Mouse (Mus musculus): ENCODE data around the gene Gtf2ird1. TPM values are rescaled to one million over a fixed set of nuclear protein-coding genes. Genes with fewer than 3 reads are reported as not detected.
A peak's percentile ranks its signal among the peaks of the same experiment; 100 is the strongest.

Gene Gtf2ird1
- total and polyA plus RNA-seq, 3 experiments: 12.8 to 39.0 (median 13.1) TPM

GRCm38 (mm10) chr5:134330082-134330481, 126.4 kb downstream of the Gtf2ird1 start:
- no peak overlapping the region for H3K9ac ChIP-seq (ENCODE audit: insufficient read depth, low read depth)
- TF ChIP-seq IRF4 (IDR thresholded peaks at IDR 0.05; ENCODE audit: low read depth, low read length) (0 out of 2 replicates have a peak, but pooled peaks have one; percentile 29), MXI1 (IDR thresholded peaks at IDR 0.05; ENCODE audit: low read depth, low read length) (peak; percentile 45; the same call in 1 of the 2 replicates), ELF1 (IDR thresholded peaks at IDR 0.05; ENCODE audit: low read depth, low read length) (no peak), NRF1 (IDR thresholded peaks at IDR 0.05; ENCODE audit: low read depth, low read length) (no peak), JUND (conservative IDR thresholded peaks at IDR 0.05; ENCODE audit: low read depth, low read length) (no peak), BHLHE40 (IDR thresholded peaks at IDR 0.05; ENCODE audit: low read depth, low read length) (no peak), EP300 (IDR thresholded peaks at IDR 0.05; ENCODE audit: low read length) (no peak), TCF12 (IDR thresholded peaks at IDR 0.05; ENCODE audit: low read depth, low read length) (no peak), HCFC1 (IDR thresholded peaks at IDR 0.05; ENCODE audit: low read depth, low read length) (no peak), RCOR1 (conservative IDR thresholded peaks at IDR 0.05; ENCODE audit: low read depth, low read length) (no peak), MAFK (IDR thresholded peaks at IDR 0.05; ENCODE audit: insufficient replicate concordance, low read length) (no peak), CTCF (conservative IDR thresholded peaks at IDR 0.05 in 1 of 2, IDR thresholded peaks at IDR 0.05 in 1 of 2; ENCODE audit: low read depth in 2 of 2, low read length in 2 of 2) (no peak), E2F4 (IDR thresholded peaks at IDR 0.05; ENCODE audit: insufficient replicate concordance, low read depth, low read length) (no peak), MEF2A (IDR thresholded peaks at IDR 0.05; ENCODE audit: borderline replicate concordance, low read depth, low read length) (peak; percentile 50; the same call in 1 of the 2 replicates), CHD2 (IDR thresholded peaks at IDR 0.05; ENCODE audit: low read length) (no peak), ZNF384 (IDR thresholded peaks at IDR 0.05; ENCODE audit: low read depth, low read length) (no peak), GABPA (IDR thresholded peaks at IDR 0.05; ENCODE audit: insufficient replicate concordance, low read depth, low read length) (no peak), ZKSCAN1 (IDR thresholded peaks at IDR 0.05; ENCODE audit: borderline replicate concordance, low read depth, low read length) (no peak), UBTF (IDR thresholded peaks at IDR 0.05; ENCODE audit: low read depth, low read length) (no peak), TBP (conservative IDR thresholded peaks at IDR 0.05; ENCODE audit: low read depth, low read length) (no peak), ZC3H11A (IDR thresholded peaks at IDR 0.05; ENCODE audit: low read depth, low read length) (no peak)
- in situ Hi-C loops (cut with MboI; ENCODE audit: low pct_ligation_motif_present, low pct_unique_long_range_greater_than_20kb, low sequenced_read_pairs): no loop called here
- no peaks in the 10 kb centered on the region for H3K27me3 ChIP-seq (replicated peaks)
- peaks cover 2% of the 10 kb centered on the region for H3K9me3 ChIP-seq (replicated peaks; ENCODE audit: low read length)
- H3K4me1 ChIP-seq (ENCODE audit: control insufficient read depth in 1 of 2, insufficient read depth in 2 of 2): peaks cover 19 to 70% of the 10 kb centered on the region in 2 experiments
- H3K27ac ChIP-seq (ENCODE audit: insufficient read depth, low read depth): peak overlapping the region; percentile 27; the same call in 1 of the 2 replicates
- H3K79me2 ChIP-seq (replicated peaks; ENCODE audit: control insufficient read depth, extremely low read depth, insufficient read depth, poor library complexity, severe bottlenecking): no peaks in the 10 kb centered on the region
- no peak overlapping the region for H3K4me3 ChIP-seq (replicated peaks in 1 of 3; ENCODE audit: low read depth in 2 of 3, low read length in 2 of 3, poor library complexity in 1 of 3)
- no peaks in the 10 kb centered on the region for H3K36me3 ChIP-seq (replicated peaks in 1 of 2; ENCODE audit: control insufficient read depth in 1 of 2, insufficient read depth in 1 of 2, low read length in 1 of 2)
- H3K4me2 ChIP-seq (ENCODE audit: insufficient read depth, low read depth, poor library complexity, severe bottlenecking): no peak overlapping the region
- peak; percentile 78 for DNase-seq (ENCODE audit: extremely low read depth)
- dilution Hi-C loops (cut with MboI; ENCODE audit: extremely low pct_ligation_motif_present, extremely low pct_unique_long_range_greater_than_20kb, low sequenced_read_pairs): no loop called here

DNA sequence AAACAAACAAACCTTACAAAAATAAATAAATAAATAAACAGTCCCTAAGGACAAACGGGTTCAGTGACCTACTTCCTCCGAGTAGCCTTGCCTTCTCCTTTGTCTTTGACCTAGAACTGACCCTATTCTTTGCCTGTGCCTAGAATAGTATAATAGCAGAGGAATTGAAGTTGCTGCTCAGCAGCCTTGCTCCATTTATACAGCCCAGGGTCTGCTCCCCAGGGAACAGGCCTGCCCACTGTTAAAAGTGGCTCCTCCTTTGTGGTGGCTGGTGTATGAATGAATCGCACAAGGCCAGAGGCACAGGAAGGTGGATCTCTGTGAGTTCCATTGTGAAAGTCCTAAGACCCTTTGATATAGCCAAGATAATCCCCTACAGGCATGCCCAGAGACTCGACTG, 127.2 kb downstream of the Gtf2ird1 start:
- no peak overlapping the region for H3K27ac ChIP-seq (ENCODE audit: insufficient read depth, low read depth)
- H3K36me3 ChIP-seq (replicated peaks in 1 of 2; ENCODE audit: control insufficient read depth in 1 of 2, insufficient read depth in 1 of 2, low read length in 1 of 2): no peaks in the 10 kb centered on the region
- dilution Hi-C loops (cut with MboI; ENCODE audit: extremely low pct_ligation_motif_present, extremely low pct_unique_long_range_greater_than_20kb, low sequenced_read_pairs) (no loop called here), in situ Hi-C loops (cut with MboI; ENCODE audit: low pct_ligation_motif_present, low pct_unique_long_range_greater_than_20kb, low sequenced_read_pairs) (no loop called here)
- H3K4me2 ChIP-seq (ENCODE audit: insufficient read depth, low read depth, poor library complexity, severe bottlenecking): no peak overlapping the region
- DNase-seq (ENCODE audit: extremely low read depth): peak; percentile 53
- peaks cover 2% of the 10 kb centered on the region for H3K9me3 ChIP-seq (replicated peaks; ENCODE audit: low read length)
- peaks cover 19 to 70% of the 10 kb centered on the region in 2 experiments for H3K4me1 ChIP-seq (ENCODE audit: control insufficient read depth in 1 of 2, insufficient read depth in 2 of 2)
- TF ChIP-seq RAD21 (IDR thresholded peaks at IDR 0.05; ENCODE audit: low read depth, low read length) (no peak), NELFE (IDR thresholded peaks at IDR 0.05; ENCODE audit: low read depth, low read length) (no peak), USF2 (conservative IDR thresholded peaks at IDR 0.05; ENCODE audit: low read depth, low read length) (no peak), MAZ (IDR thresholded peaks at IDR 0.05; ENCODE audit: low read depth, low read length) (no peak), ZC3H11A (IDR thresholded peaks at IDR 0.05; ENCODE audit: low read depth, low read length) (no peak), HCFC1 (IDR thresholded peaks at IDR 0.05; ENCODE audit: low read depth, low read length) (no peak), JUN (IDR thresholded peaks at IDR 0.05; ENCODE audit: insufficient read depth, low read depth, low read length) (no peak), E2F4 (IDR thresholded peaks at IDR 0.05; ENCODE audit: insufficient replicate concordance, low read depth, low read length) (no peak), ETS1 (conservative IDR thresholded peaks at IDR 0.05; ENCODE audit: low read depth, low read length) (no peak), BHLHE40 (IDR thresholded peaks at IDR 0.05; ENCODE audit: low read depth, low read length) (no peak), NRF1 (IDR thresholded peaks at IDR 0.05; ENCODE audit: low read depth, low read length) (no peak), EP300 (IDR thresholded peaks at IDR 0.05; ENCODE audit: low read length) (no peak), MAFK (IDR thresholded peaks at IDR 0.05; ENCODE audit: insufficient replicate concordance, low read length) (no peak), UBTF (IDR thresholded peaks at IDR 0.05; ENCODE audit: low read depth, low read length) (no peak), ZNF384 (IDR thresholded peaks at IDR 0.05; ENCODE audit: low read depth, low read length) (no peak), POLR2AphosphoS2 (IDR thresholded peaks at IDR 0.05; ENCODE audit: low read depth, low read length) (no peak), GABPA (IDR thresholded peaks at IDR 0.05; ENCODE audit: insufficient replicate concordance, low read depth, low read length) (no peak), PAX5 (IDR thresholded peaks at IDR 0.05; ENCODE audit: low read length) (no peak)
- no peak overlapping the region for H3K4me3 ChIP-seq (replicated peaks in 1 of 3; ENCODE audit: low read depth in 2 of 3, low read length in 2 of 3, poor library complexity in 1 of 3)
- H3K79me2 ChIP-seq (replicated peaks; ENCODE audit: control insufficient read depth, extremely low read depth, insufficient read depth, poor library complexity, severe bottlenecking): no peaks in the 10 kb centered on the region
- no peaks in the 10 kb centered on the region for H3K27me3 ChIP-seq (replicated peaks)
- no peak overlapping the region for H3K9ac ChIP-seq (ENCODE audit: insufficient read depth, low read depth)

Measured in CH12.LX (cell line).